Mouse (Mus musculus) hindbrain, embryonic 11.5 days (tissue): ENCODE results near the gene Cep57l1. TPM values are rescaled to one million over a fixed set of nuclear protein-coding genes. Genes with fewer than 3 reads are reported as not detected.

Experiments used
- ATAC-seq: fragments of 200-750 bp; cut with Nextera tagmentation; 2 replicates; pipeline ENCODE4 v1.8.0; 2017; ENCODE audit warnings: mild to moderate bottlenecking, moderate TSS enrichment, moderate library complexity; ENCODE audit not compliant: low FRiP score
- DNase-seq: peaks from one replicate; pipeline ENCODE4 v3.0.0-alpha.2; 2015; ENCODE audit warnings: low spot score
- H3K27ac ChIP-seq: fragments of 300-500 bp; sonication (generic); 2 replicates; pipeline ENCODE4 v1.5.1; 2014; ENCODE audit warnings: mild to moderate bottlenecking, low read depth, low read length
- H3K27me3 ChIP-seq: fragments of 300-500 bp; sonication (generic); 2 replicates; pipeline ENCODE4 v1.6.1; 2014; ENCODE audit warnings: mild to moderate bottlenecking, low read length, moderate library complexity, mixed read lengths; ENCODE audit not compliant: control insufficient read depth, insufficient read depth
- H3K36me3 ChIP-seq: fragments of 300-500 bp; sonication (generic); 2 replicates; pipeline ENCODE4 v1.6.1; 2014; ENCODE audit warnings: mild to moderate bottlenecking, low read length, moderate library complexity, mixed read lengths; ENCODE audit not compliant: control insufficient read depth, insufficient read depth
- H3K4me1 ChIP-seq: fragments of 300-500 bp; sonication (generic); replicated peaks from 2 replicates; pipeline ENCODE4 v1.6.1; 2014; ENCODE audit warnings: low read length, mixed read lengths; ENCODE audit not compliant: control insufficient read depth, insufficient read depth
- H3K4me2 ChIP-seq: fragments of 300-500 bp; sonication (generic); replicated peaks from 2 replicates; pipeline ENCODE4 v1.6.1; 2014; ENCODE audit warnings: mild to moderate bottlenecking, low read depth, low read length
- H3K4me3 ChIP-seq: fragments of 300-500 bp; sonication (generic); 2 replicates; pipeline ENCODE4 v1.5.1; 2014; ENCODE audit warnings: low read depth, low read length
- H3K9ac ChIP-seq: fragments of 300-500 bp; sonication (generic); 2 replicates; pipeline ENCODE4 v1.6.1; 2014; ENCODE audit warnings: low read depth, low read length
- H3K9me3 ChIP-seq: fragments of 300-500 bp; sonication (generic); 2 replicates; pipeline ENCODE4 v1.6.1; 2016; ENCODE audit warnings: low read length; ENCODE audit not compliant: control insufficient read depth
- WGBS: fragments of 180-500 bp; shearing (Covaris S2); extraction: QIAGEN DNeasy Blood & Tissue Kit; methylation state at CpG from one replicate; pipeline ENCODE4 v1.1.7; 2014; 5-methylcytosine and 5-hydroxymethylcytosine counted together
- polyA plus RNA-seq: library from polyadenylated mRNA; unstranded; fragments of >200 nt; fragmentation: Nextera tagmentation; extraction: Ambion mirVana; gene quantifications from 2 replicates; pipeline ENCODE4 v1.2.1, GENCODE M21; 2014

Gene Cep57l1
- polyA plus RNA-seq, 1 experiment from 2014 or later: 22.1 TPM

- H3K4me1 ChIP-seq: no peaks in the 10 kb centered on the region
- H3K27me3 ChIP-seq: no peaks in the 10 kb centered on the region
- ATAC-seq: peak; percentile 53; the same call in 1 of the 2 replicates
- no peak overlapping the region for H3K4me3 ChIP-seq
- H3K4me2 ChIP-seq: no peak overlapping the region
- H3K9ac ChIP-seq: no peak overlapping the region
- H3K36me3 ChIP-seq: no peaks in the 10 kb centered on the region
- peak; percentile 87 for DNase-seq
- no peak overlapping the region for H3K27ac ChIP-seq
- 44% methylated on average over 16 of the region's 16 CpGs for WGBS
- no peaks in the 10 kb centered on the region for H3K9me3 ChIP-seq
Observed at GRCm38 (mm10) chr10:41682546-41683393, 126.9 kb downstream of the Cep57l1 start.

DNA sequence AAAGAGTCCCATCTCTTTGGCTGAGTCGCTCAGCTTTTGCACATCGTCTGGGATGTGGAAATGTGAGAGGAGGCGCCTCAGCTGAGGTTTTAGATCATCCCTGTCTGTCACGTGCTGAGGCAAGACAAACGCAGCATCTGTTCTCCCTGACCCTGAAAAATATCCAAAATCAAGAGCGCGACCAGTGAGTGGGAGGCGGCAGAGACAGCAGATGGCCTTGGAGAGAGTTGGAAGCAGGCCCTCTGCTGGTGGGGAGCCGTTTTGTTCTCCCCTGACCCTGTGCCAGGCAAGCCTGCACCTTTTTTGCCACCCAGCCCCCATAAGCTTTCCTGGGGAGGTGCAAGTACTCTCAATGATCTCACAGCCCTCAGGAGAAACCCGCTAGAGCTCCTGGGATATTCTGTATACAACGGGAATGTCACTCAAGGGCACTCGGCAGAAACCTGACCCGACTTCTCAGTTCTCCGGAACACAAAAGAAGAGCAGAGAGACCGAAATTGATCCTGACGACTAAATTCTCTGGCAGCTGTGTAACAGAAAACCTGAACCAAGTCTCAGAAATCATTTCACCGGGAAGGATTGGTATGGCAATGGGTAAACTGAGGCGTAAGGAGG lies 130.8 kb downstream of the Cep57l1 start:
- H3K4me1 ChIP-seq: no peaks in the 10 kb centered on the region
- peak; percentile 79 for DNase-seq
- ATAC-seq: peak; percentile 60; the same call in 1 of the 2 replicates
- no peak overlapping the region for H3K27ac ChIP-seq
- H3K9me3 ChIP-seq: no peaks in the 10 kb centered on the region
- H3K4me2 ChIP-seq: no peak overlapping the region
- no peaks in the 10 kb centered on the region for H3K36me3 ChIP-seq
- H3K27me3 ChIP-seq: no peaks in the 10 kb centered on the region
- no peak overlapping the region for H3K9ac ChIP-seq
- no peak overlapping the region for H3K4me3 ChIP-seq
- WGBS: 29% methylated on average over 18 of the region's 18 CpGs

- Histone ChIP-seq H3K9ac (no peak overlapping the region), H3K4me1 (no peaks in the 10 kb centered on the region), H3K4me3 (no peak overlapping the region), H3K4me2 (no peak overlapping the region), H3K9me3 (no peaks in the 10 kb centered on the region), H3K27ac (no peak overlapping the region), H3K36me3 (no peaks in the 10 kb centered on the region), H3K27me3 (no peaks in the 10 kb centered on the region)
- DNase-seq (no peak), ATAC-seq (no peak)
- WGBS: 72% methylated on average over 8 of the region's 8 CpGs
Observed at GRCm38 (mm10) chr10:41677396-41677795, 132.3 kb downstream of the Cep57l1 start.

DNA sequence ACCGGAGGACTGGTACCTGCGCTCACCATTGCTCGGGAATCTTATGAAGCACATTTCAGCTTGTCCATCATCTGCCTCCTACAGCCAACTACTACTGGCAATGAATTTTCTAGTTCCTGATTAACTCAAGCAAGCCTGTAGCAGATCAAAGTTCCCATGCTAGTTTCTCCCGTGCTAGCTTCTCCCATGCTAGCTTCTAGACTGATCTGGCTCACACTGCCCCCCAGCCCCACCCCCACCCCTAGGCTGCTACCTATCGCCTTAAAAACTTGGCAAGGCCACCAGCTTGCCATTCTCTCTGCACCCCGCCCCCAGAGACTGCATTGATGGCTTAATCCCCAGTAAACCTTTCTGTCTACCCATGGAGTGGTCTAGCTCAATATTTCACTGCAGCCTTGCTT lies 133.0 kb downstream of the Cep57l1 start:
- ATAC-seq (no peak), DNase-seq (no peak)
- Histone ChIP-seq H3K36me3 (no peaks in the 10 kb centered on the region), H3K4me1 (no peaks in the 10 kb centered on the region), H3K9me3 (no peaks in the 10 kb centered on the region), H3K4me2 (no peak overlapping the region), H3K4me3 (no peak overlapping the region), H3K27me3 (no peaks in the 10 kb centered on the region), H3K27ac (no peak overlapping the region), H3K9ac (no peak overlapping the region)
- 85% methylated on average over 6 of the region's 6 CpGs for WGBS

DNA sequence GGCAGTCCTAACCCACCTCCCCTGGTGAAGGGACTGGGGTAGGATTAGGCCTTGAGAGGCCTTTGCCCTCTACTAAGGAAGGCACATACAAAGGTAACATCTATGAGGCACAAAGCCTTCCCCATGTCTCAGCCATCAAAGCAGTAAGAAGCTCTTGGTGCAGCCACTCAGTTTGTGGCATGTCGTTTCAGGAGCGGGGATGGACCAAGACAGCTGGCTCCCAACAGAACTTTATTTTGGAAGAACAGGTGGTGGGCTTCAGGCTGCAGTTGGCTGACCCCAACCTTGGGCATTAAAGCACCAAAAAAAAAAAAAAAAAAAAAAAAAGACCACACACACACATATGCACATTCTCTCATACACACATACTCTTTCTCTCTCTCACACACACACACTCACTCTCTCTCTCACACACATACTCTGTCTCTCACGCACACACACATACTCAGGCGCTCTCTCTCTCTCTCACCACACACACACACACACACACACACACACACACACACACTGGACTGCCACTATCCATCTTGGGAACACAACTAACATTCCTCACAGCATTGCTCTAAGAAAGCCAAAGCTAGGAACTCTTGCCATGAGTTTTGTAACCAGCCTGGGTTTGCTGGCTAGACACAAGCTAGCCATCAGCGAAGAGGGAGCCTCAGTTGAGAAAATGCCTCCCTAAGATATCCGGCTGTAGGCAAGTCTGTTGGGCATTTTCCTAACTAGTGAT lies 133.7 kb downstream of the Cep57l1 start:
- Histone ChIP-seq H3K36me3 (no peaks in the 10 kb centered on the region), H3K4me2 (no peak overlapping the region), H3K9me3 (no peaks in the 10 kb centered on the region), H3K27me3 (no peaks in the 10 kb centered on the region), H3K4me1 (no peaks in the 10 kb centered on the region), H3K9ac (no peak overlapping the region), H3K27ac (no peak overlapping the region), H3K4me3 (no peak overlapping the region)
- ATAC-seq: no peak
- no peak for DNase-seq
- 91% methylated on average over 6 of the region's 6 CpGs for WGBS

DNA sequence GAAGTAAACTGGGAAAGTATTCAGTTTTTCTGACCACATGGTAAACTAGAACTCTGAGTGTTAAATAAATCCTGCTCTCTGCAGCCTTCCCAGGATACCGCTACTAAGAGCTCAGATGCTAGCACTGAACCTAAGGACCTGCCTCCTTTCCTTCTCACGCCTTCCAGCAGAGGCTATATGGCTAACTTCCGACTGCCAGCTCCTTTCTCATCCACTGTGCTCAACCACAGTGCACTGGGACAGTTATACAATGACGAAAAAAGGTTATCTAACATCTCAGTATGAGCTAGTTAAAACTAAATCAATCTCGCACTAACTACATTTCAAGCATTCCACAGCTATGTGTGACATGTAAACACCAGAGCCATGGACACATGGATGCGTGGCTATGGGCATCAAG lies 134.4 kb downstream of the Cep57l1 start:
- WGBS: 84% methylated on average over 6 of the region's 6 CpGs
- H3K9ac ChIP-seq: no peak overlapping the region
- H3K9me3 ChIP-seq: no peaks in the 10 kb centered on the region
- no peaks in the 10 kb centered on the region for H3K27me3 ChIP-seq
- H3K36me3 ChIP-seq: no peaks in the 10 kb centered on the region
- no peak overlapping the region for H3K4me2 ChIP-seq
- H3K4me3 ChIP-seq: no peak overlapping the region
- H3K4me1 ChIP-seq: no peaks in the 10 kb centered on the region
- no peak for ATAC-seq
- DNase-seq: no peak
- no peak overlapping the region for H3K27ac ChIP-seq

- H3K9ac ChIP-seq: no peak overlapping the region
- H3K27me3 ChIP-seq: no peaks in the 10 kb centered on the region
- DNase-seq: no peak
- 78% methylated on average over 3 of the region's 3 CpGs for WGBS
- no peak overlapping the region for H3K4me3 ChIP-seq
- no peak overlapping the region for H3K4me2 ChIP-seq
- no peaks in the 10 kb centered on the region for H3K4me1 ChIP-seq
- no peak for ATAC-seq
- no peak overlapping the region for H3K27ac ChIP-seq
- no peaks in the 10 kb centered on the region for H3K36me3 ChIP-seq
- no peaks in the 10 kb centered on the region for H3K9me3 ChIP-seq
Observed at GRCm38 (mm10) chr10:41674362-41674761, 135.3 kb downstream of the Cep57l1 start.

- no peak for ATAC-seq
- WGBS: 85% methylated on average over 5 of the region's 5 CpGs
- no peak for DNase-seq
Observed at GRCm38 (mm10) chr10:41670196-41670595, 139.5 kb downstream of the Cep57l1 start.

More at GRCm38 (mm10) chr10:41670196-41670595, 139.5 kb downstream of the Cep57l1 start:
- no peak overlapping the region for H3K27ac ChIP-seq
- no peaks in the 10 kb centered on the region for H3K27me3 ChIP-seq
- no peak overlapping the region for H3K4me2 ChIP-seq
- no peak overlapping the region for H3K9ac ChIP-seq
- H3K4me3 ChIP-seq: no peak overlapping the region
- no peaks in the 10 kb centered on the region for H3K4me1 ChIP-seq
- no peaks in the 10 kb centered on the region for H3K36me3 ChIP-seq
- no peaks in the 10 kb centered on the region for H3K9me3 ChIP-seq
